Mouse (Mus musculus) forebrain, postnatal 0 days (tissue): Measurements from ENCODE around the gene Ikbkg. TPM values are rescaled to one million over a fixed set of nuclear protein-coding genes. Genes with fewer than 3 reads are reported as not detected.
A peak's percentile ranks its signal among the peaks of the same experiment; 100 is the strongest.

ENCODE experiments used
- ATAC-seq: fragments of 200-750 bp; cut with Nextera tagmentation; 2 replicates; pipeline ENCODE4 v1.8.0; 2017; ENCODE audit warnings: mild to moderate bottlenecking, moderate library complexity
- DNase-seq: peaks from one replicate; pipeline ENCODE4 v3.0.0-alpha.2; 2015
- H3K27ac ChIP-seq: fragments of 300-500 bp; sonication (generic); 2 replicates; pipeline ENCODE4 v1.5.1; 2014; ENCODE audit warnings: low read depth, mild to moderate bottlenecking, antibody characterized with exemption, low read length, moderate library complexity, mixed read lengths
- H3K27me3 ChIP-seq: fragments of 300-500 bp; sonication (generic); 2 replicates; pipeline ENCODE4 v1.6.1; 2014; ENCODE audit warnings: mild to moderate bottlenecking, low read length, mixed read lengths; ENCODE audit not compliant: insufficient read depth
- H3K36me3 ChIP-seq: fragments of 300-500 bp; sonication (generic); 2 replicates; pipeline ENCODE4 v1.6.1; 2014; ENCODE audit warnings: mild to moderate bottlenecking, moderate library complexity; ENCODE audit not compliant: insufficient read depth
- H3K4me1 ChIP-seq: fragments of 300-500 bp; sonication (generic); 2 replicates; pipeline ENCODE4 v1.6.1; 2014; ENCODE audit warnings: antibody characterized with exemption; ENCODE audit not compliant: insufficient read depth
- H3K4me2 ChIP-seq: fragments of 300-500 bp; sonication (generic); 2 replicates; pipeline ENCODE4 v1.6.1; 2014; ENCODE audit warnings: low read depth, mild to moderate bottlenecking, moderate library complexity
- H3K4me3 ChIP-seq: fragments of 300-500 bp; sonication (generic); 2 replicates; pipeline ENCODE4 v1.5.1; 2014; ENCODE audit warnings: low read depth, low read length, mixed read lengths
- H3K9ac ChIP-seq: fragments of 300-500 bp; sonication (generic); 2 replicates; pipeline ENCODE4 v1.6.1; 2014; ENCODE audit warnings: mild to moderate bottlenecking
- H3K9me3 ChIP-seq: fragments of 300-500 bp; sonication (generic); 2 replicates; pipeline ENCODE4 v1.6.1; 2016; ENCODE audit warnings: low read length
- CTCF ChIP-seq: sonication (generic); IDR thresholded peaks from 2 replicates; pipeline ENCODE4 v1.5.1; 2016; ENCODE audit warnings: antibody characterized with exemption, control low read depth, low read depth
- WGBS: fragments of 180-500 bp; shearing (Covaris S2); extraction: QIAGEN DNeasy Blood & Tissue Kit; methylation state at CpG from one replicate; pipeline ENCODE4 v1.1.7; 2014; 5-methylcytosine and 5-hydroxymethylcytosine counted together
- polyA plus RNA-seq: library from polyadenylated mRNA; unstranded; fragments of >200 nt; fragmentation: Nextera tagmentation; extraction: Ambion mirVana; gene quantifications from 2 replicates; pipeline ENCODE4 v1.2.1, GENCODE M21; 2015
- total RNA-seq: library from RNA; depleted of rRNA; stranded (reverse); fragments of >200 nt; gene quantifications from 2 replicates; pipeline ENCODE4 v1.2.3, GENCODE M21; 2014

Gene Ikbkg
- total and polyA plus RNA-seq, 2 experiments from 2014 or later, result 13.7 to 30.6 TPM

DNA sequence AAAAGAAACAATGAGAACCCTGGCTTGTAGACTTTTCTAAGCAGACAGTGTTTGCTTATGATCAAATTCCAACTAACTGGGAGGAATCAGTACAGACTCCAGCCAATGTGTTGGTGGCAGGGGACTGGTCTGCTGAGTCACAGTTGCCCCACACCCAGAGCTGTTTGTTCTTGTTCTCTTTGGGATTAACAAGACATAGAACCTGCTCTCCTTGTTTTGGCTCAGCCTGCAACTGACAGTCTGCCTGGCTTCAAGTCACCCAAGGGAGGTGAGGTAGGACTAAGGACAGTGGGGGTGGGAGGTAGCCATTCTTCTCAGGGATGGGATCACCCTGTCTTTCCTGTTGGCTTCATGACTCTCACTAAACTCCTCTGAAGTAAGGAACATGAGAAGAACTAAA lies 31.4 kb downstream of the Ikbkg start:
- no peaks in the 10 kb centered on the region for H3K9me3 ChIP-seq
- DNase-seq (no peak), ATAC-seq (no peak)
- no peaks in the 10 kb centered on the region for H3K4me1 ChIP-seq
- H3K36me3 ChIP-seq, result no peaks in the 10 kb centered on the region
- no peak overlapping the region for H3K9ac ChIP-seq
- no peak overlapping the region for H3K4me3 ChIP-seq
- H3K4me2 ChIP-seq, result no peak overlapping the region
- TF ChIP-seq CTCF, result no peak
- H3K27ac ChIP-seq, result no peak overlapping the region
- H3K27me3 ChIP-seq, result no peaks in the 10 kb centered on the region

DNA sequence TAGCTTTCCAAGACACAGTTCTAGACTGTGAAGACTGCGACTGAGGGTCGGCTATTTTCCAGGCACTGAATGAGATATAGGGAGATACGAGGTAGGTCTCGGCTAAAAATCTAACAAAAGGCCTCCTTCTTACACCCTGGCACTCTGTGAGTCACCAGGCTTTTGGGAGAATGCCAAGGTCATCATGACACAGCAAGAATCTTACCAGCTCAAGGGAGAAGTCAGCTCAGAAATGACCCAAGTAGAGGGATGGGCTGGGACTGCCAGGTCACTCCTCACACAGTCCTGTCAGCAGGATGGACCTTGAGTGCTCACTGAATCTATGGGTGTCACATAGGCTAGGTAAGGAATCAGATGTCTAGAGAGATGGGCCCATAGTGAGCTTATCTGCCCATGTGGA lies 32.1 kb downstream of the Ikbkg start:
- whole genome bisulfite sequencing, result 96% methylated on average over 4 of the region's 4 CpGs
- no peak overlapping the region for H3K4me3 ChIP-seq
- no peak for TF ChIP-seq CTCF
- no peak for ATAC-seq
- H3K9me3 ChIP-seq, result no peaks in the 10 kb centered on the region
- no peak overlapping the region for H3K27ac ChIP-seq
- H3K36me3 ChIP-seq, result no peaks in the 10 kb centered on the region
- H3K4me1 ChIP-seq, result no peaks in the 10 kb centered on the region
- H3K27me3 ChIP-seq, result no peaks in the 10 kb centered on the region
- DNase-seq, result no peak
- H3K9ac ChIP-seq, result no peak overlapping the region
- H3K4me2 ChIP-seq, result no peak overlapping the region

DNA sequence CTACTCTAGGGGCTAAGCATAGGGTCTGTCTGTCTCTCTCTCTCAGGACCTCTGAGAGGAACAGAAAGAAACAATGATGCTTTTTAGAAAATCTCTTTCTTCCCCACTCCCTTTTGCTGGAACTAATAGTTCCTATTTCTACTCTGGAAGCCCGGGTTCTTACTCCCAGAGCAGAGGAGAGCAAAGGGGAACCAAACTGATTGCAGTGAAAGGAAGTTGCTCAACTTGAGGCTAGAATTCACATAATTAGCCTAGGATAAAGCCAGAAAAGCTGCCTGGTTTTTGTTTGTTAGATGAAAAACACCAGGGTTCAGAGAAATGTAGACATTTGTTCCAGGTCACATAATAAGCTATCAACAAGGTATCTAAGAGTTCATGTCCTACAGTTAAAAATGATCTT lies 33.2 kb downstream of the Ikbkg start:
- no peaks in the 10 kb centered on the region for H3K27me3 ChIP-seq
- no peak for DNase-seq
- 64% methylated on average over 1 of the region's 1 CpGs for WGBS
- no peak for ATAC-seq
- no peaks in the 10 kb centered on the region for H3K4me1 ChIP-seq
- H3K36me3 ChIP-seq, result no peaks in the 10 kb centered on the region
- H3K27ac ChIP-seq, result no peak overlapping the region
- no peak overlapping the region for H3K4me3 ChIP-seq
- no peak overlapping the region for H3K4me2 ChIP-seq
- no peak overlapping the region for H3K9ac ChIP-seq
- no peaks in the 10 kb centered on the region for H3K9me3 ChIP-seq
- TF ChIP-seq CTCF, result no peak

DNA sequence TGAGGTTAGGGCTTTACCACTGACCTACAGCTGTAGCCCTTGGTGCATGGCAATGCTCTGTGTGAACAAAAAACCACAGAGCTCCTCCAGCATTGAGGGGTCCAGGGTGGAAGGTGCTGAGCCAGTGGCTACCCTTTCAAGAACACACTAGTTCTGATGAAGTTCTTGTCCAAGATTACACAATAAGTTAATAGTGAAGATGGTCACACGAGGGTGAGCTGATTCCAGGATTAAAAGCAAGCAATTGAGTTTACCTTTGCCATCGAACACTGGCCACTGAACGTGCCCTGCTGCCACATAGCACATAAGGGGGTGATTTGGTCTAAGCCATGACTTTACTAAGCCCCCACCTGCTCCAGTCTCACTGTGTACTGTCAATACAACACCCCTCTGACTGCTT lies 34.0 kb downstream of the Ikbkg start:
- H3K4me1 ChIP-seq, result no peaks in the 10 kb centered on the region
- no peak overlapping the region for H3K9ac ChIP-seq
- no peak for ATAC-seq
- no peaks in the 10 kb centered on the region for H3K9me3 ChIP-seq
- H3K27me3 ChIP-seq, result no peaks in the 10 kb centered on the region
- no peak for TF ChIP-seq CTCF
- 74% methylated on average over 3 of the region's 3 CpGs for WGBS
- no peaks in the 10 kb centered on the region for H3K36me3 ChIP-seq
- H3K4me3 ChIP-seq, result no peak overlapping the region
- DNase-seq, result no peak
- no peak overlapping the region for H3K4me2 ChIP-seq
- no peak overlapping the region for H3K27ac ChIP-seq

DNA sequence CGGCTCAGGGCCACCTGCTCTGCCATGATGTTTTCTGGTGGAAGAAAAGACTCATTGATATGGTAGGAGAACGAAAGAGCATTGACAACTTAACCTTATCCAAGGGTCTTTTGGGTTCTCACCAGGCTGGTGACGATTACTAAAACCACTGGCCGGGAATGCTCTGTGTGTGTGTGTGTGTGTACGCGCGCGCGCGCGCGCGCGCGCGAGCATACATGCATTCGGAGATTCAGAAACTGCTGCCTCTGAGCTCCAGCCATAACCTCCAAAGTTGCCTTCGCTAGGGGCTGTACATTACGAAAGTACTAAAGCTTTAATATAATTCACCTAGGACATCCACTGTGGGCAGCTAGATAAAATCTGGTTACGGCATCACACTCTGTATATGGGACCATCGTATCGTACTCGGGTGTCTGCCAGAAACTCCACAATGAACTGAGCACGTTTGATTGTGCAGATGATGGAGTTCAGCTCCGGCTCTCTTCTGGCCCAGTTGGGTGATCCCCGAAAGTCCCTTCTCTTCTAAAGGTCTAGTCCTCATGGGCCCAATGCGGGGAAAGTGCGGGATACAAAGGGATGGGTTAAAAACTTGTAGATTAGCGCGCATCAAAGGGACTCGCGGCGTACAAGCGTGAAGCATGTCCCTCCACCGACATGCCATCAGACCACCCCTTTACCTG lies 35.2 kb downstream of the Ikbkg start:
- Histone ChIP-seq H3K4me3 (peak overlapping the region; percentile 52), H3K36me3 (no peaks in the 10 kb centered on the region), H3K27ac (peak overlapping the region; percentile 82), H3K4me1 (no peaks in the 10 kb centered on the region), H3K9ac (peak overlapping the region; percentile 60), H3K9me3 (no peaks in the 10 kb centered on the region), H3K27me3 (no peaks in the 10 kb centered on the region), H3K4me2 (peak overlapping the region; percentile 53)
- ATAC-seq (peak; percentile 26), DNase-seq (no peak)
- 34% methylated on average over 35 of the region's 35 CpGs for WGBS
- TF ChIP-seq CTCF, result no peak

DNA sequence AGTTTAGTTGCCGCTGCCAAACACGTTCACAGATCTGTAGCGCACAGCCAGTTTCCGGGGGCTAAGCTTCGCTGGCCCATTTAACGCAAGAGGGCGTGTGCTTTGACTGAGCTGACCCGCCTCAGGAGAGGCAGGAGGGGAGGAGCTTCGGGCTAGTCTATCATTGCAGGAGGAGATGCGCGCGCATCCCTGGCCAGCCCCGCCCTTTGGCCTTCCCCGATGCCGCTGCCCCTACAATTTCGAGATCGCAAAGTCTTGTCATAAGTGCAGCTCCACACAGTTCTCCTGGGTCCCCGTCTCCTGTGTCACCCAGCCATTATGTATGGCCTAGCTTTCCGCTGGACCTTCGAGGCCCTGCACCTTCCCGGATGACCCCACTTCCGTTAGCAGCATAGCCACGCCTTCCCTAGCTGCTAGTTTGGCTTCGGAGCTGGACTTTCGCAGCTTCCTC lies 35.8 kb downstream of the Ikbkg start, which contains the start of gene G6pdx:
Gene G6pdx (minus strand): TSS at position 369 of the 451 bp plus-strand sequence.
- H3K4me3 ChIP-seq, result peak within 1 kb of the TSS; percentile 52
- no peaks in the 10 kb centered on the region for H3K27me3 ChIP-seq
- DNase-seq (peak; percentile 91), ATAC-seq (peak; percentile 85)
- H3K4me2 ChIP-seq, result peak within 1 kb of the TSS; percentile 53
- H3K4me1 ChIP-seq, result no peaks in the 10 kb centered on the region
- H3K9ac ChIP-seq, result peak within 1 kb of the TSS; percentile 60
- TF ChIP-seq CTCF, result peak; percentile 33
- H3K27ac ChIP-seq, result peak within 1 kb of the TSS; percentile 82
- 32% methylated on average over 25 of the region's 25 CpGs for WGBS
- H3K36me3 ChIP-seq, result no peaks in the 10 kb centered on the region; the same call in 1 of the 2 replicates
- H3K9me3 ChIP-seq, result no peaks in the 10 kb centered on the region

DNA sequence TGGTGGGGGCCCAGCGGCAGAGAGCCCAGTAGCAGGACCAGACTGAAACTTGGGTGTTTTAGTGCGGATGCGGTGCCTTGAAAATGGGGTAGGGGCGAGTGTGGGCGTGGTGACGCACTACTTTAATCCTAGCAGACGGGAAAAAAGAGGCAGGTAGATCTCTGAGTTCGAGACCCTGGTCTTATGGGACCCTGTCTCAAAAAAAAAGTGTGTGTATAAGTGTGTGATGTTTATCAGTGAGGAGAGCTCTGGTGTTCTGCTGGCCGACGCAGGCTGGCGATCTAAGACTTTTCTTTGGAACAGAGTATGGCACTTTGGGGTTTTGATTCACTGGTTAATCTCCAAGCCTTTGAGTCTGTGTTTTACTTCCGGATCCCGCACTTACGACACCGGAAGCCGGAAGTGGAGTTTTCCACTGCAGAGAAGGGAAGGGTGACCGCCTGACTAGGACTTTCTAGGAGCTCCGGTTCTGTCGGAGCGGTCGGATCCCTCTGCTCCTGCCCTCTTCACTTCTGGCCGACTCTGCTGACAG lies 36.3 kb downstream of the Ikbkg start:
- WGBS, result 34% methylated on average over 22 of the region's 22 CpGs

More for the DNA sequence above, 36.3 kb downstream of the Ikbkg start:
- Histone ChIP-seq H3K4me1 (no peaks in the 10 kb centered on the region), H3K36me3 (peaks cover 4% of the 10 kb centered on the region; the same call in 1 of the 2 replicates), H3K4me2 (peak overlapping the region; percentile 53), H3K9ac (peak overlapping the region; percentile 60), H3K4me3 (peak overlapping the region; percentile 52), H3K27me3 (no peaks in the 10 kb centered on the region), H3K27ac (peak overlapping the region; percentile 82), H3K9me3 (no peaks in the 10 kb centered on the region)
- DNase-seq (peak; percentile 85), ATAC-seq (peak; percentile 78)
- no peak for TF ChIP-seq CTCF
